Mouse (Mus musculus): Measurements from ENCODE around the gene Rassf1. TPM values are rescaled to one million over a fixed set of nuclear protein-coding genes. Genes with fewer than 3 reads are reported as not detected.

Gene Rassf1
- total RNA-seq, 2 experiments from 2014 or later: 16.7 to 19.0 TPM

GRCm38 (mm10) chr9:107576357-107577107 lies 25.2 kb downstream of the Rassf1 start, which contains the start of gene Hyal1:
Gene Hyal1, plus strand, starts transcription at chr9:107576927.
- DNase-seq (ENCODE audit: low spot score in 2 of 2): no peak
- intact Hi-C loops (cut with DNase I): no loop called here

- DNase-seq (ENCODE audit: low spot score in 2 of 2): no peak
- intact Hi-C loops (cut with DNase I): no loop called here
These were observed 26.5 kb downstream of the Rassf1 start for GRCm38 (mm10) chr9:107577871-107578270.

GRCm38 (mm10) chr9:107578587-107578986 lies 27.2 kb downstream of the Rassf1 start, which contains the start of gene Naa80:
Gene Naa80, plus strand, starts transcription at chr9:107578887.
- no peak for DNase-seq (ENCODE audit: low spot score in 2 of 2)
- intact Hi-C loops (cut with DNase I): no loop called here

GRCm38 (mm10) chr9:107579023-107579900 lies 27.9 kb downstream of the Rassf1 start:
- intact Hi-C loops (cut with DNase I): no loop called here

GRCm38 (mm10) chr9:107580501-107581317 lies 29.4 kb downstream of the Rassf1 start, which contains the start of gene Hyal3:
Gene Hyal3, plus strand, starts transcription at chr9:107580818.
- intact Hi-C loops (cut with DNase I): no loop called here
- peak; percentile 88 to 89 for DNase-seq (ENCODE audit: low spot score in 2 of 2)

More at GRCm38 (mm10) chr9:107579023-107579900, 27.9 kb downstream of the Rassf1 start:
- DNase-seq (ENCODE audit: low spot score in 2 of 2): no peak

GRCm38 (mm10) chr9:107581584-107581983 lies 30.2 kb downstream of the Rassf1 start:
- intact Hi-C loops (cut with DNase I): no loop called here
- DNase-seq (ENCODE audit: low spot score in 2 of 2): no peak

- no peak for DNase-seq (ENCODE audit: low spot score in 2 of 2)
These were observed 31.2 kb downstream of the Rassf1 start for GRCm38 (mm10) chr9:107582509-107583062.

GRCm38 (mm10) chr9:107583174-107583573 lies 31.8 kb downstream of the Rassf1 start:
- DNase-seq (ENCODE audit: low spot score in 2 of 2): no peak
- intact Hi-C loops (cut with DNase I): no loop called here

More at GRCm38 (mm10) chr9:107582509-107583062, 31.2 kb downstream of the Rassf1 start:
- intact Hi-C loops (cut with DNase I): no loop called here

- intact Hi-C loops (cut with DNase I): no loop called here
- DNase-seq (ENCODE audit: low spot score in 2 of 2): no peak
These were observed 35.1 kb downstream of the Rassf1 start for GRCm38 (mm10) chr9:107586504-107586903.

- intact Hi-C loops (cut with DNase I): no loop called here
- DNase-seq (ENCODE audit: low spot score in 2 of 2): peak; percentile 97 to 98
These were observed 35.8 kb downstream of the Rassf1 start, which contains the start of gene Ifrd2 for GRCm38 (mm10) chr9:107586974-107587832. Gene Ifrd2, plus strand, starts transcription at chr9:107587642.

- no peak for DNase-seq (ENCODE audit: low spot score in 2 of 2)
- intact Hi-C loops (cut with DNase I): no loop called here
These were observed 36.7 kb downstream of the Rassf1 start for GRCm38 (mm10) chr9:107587833-107588639.

GRCm38 (mm10) chr9:107590058-107590772 lies 38.9 kb downstream of the Rassf1 start:
- intact Hi-C loops (cut with DNase I): no loop called here
- no peak for DNase-seq (ENCODE audit: low spot score in 2 of 2)

GRCm38 (mm10) chr9:107590773-107591060 lies 39.4 kb downstream of the Rassf1 start:
- intact Hi-C loops (cut with DNase I): no loop called here
- no peak for DNase-seq (ENCODE audit: low spot score in 2 of 2)

- DNase-seq (ENCODE audit: low spot score in 2 of 2): no peak
- intact Hi-C loops (cut with DNase I): no loop called here
These were observed 42.0 kb downstream of the Rassf1 start for GRCm38 (mm10) chr9:107593101-107593976.

- intact Hi-C loops (cut with DNase I): no loop called here
- no peak for DNase-seq (ENCODE audit: low spot score in 2 of 2)
These were observed 43.1 kb downstream of the Rassf1 start for GRCm38 (mm10) chr9:107594281-107595062.
